Mouse (Mus musculus) erythroblast, embryonic 14.5 days (primary cell): ENCODE measurements around the gene Dedd.

Experiments
- GATA1 ChIP-seq: IDR thresholded peaks from 2 replicates; pipeline ENCODE4 v1.6.1; 2012; ENCODE audit warnings: low read length, inconsistent platforms, mixed read lengths
- TAL1 ChIP-seq: IDR thresholded peaks from 3 replicates; pipeline ENCODE4 v1.6.1; 2012; ENCODE audit warnings: low read length, inconsistent platforms, mixed read lengths

DNA sequence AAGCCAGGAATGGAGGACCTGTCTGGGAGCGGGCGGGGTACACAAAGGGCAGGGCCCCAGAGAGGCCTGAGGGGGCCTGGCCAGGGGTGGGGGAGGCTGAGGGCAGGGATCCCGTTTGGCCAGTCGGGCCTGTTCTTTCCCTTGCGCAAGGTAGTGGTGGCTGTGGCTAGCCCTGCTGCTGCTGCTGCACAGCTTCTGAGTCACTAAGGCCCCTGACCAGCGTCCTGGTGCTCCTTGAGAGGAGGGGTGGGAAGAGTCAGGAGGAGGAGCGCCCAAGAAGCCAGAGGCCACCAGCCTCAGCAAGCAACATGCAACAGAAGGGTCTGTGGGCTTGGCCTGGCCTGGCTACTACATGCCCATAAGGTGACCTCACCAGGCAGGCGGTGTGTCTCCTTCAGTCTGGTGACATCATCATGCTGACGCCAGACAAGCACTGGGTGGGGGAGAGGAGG lies 46.7 kb downstream of the Dedd start:
- TF ChIP-seq GATA1 (no peak), TAL1 (no peak)
